Mouse (Mus musculus) activated CD4-positive, CD25-positive, alpha-beta regulatory T cell, adult 4 months (primary cell): ENCODE data around the gene Rtel1. TPM values are rescaled to one million over a fixed set of nuclear protein-coding genes. Genes with fewer than 3 reads are reported as not detected.
A peak's percentile ranks its signal among the peaks of the same experiment; 100 is the strongest.

Experiments
- ATAC-seq: one replicate; pipeline ENCODE4 v1.8.0; 2017
- polyA plus RNA-seq, 2 experiments: library from polyadenylated mRNA; unstranded; fragments of 100-300 nt; shearing (Covaris generic); gene quantifications; one replicate each; pipeline ENCODE4 v1.2.1; 2017

Rtel1 gene
- polyA plus RNA-seq, 2 experiments from 2014 or later = 22.9 to 25.4 TPM

- ATAC-seq = no peak
These were observed 6.6 kb downstream of the Rtel1 start for GRCm38 (mm10) chr2:181326098-181326497.

GRCm38 (mm10) chr2:181332542-181332941 lies 13.0 kb downstream of the Rtel1 start:
- ATAC-seq = no peak

GRCm38 (mm10) chr2:181334023-181334422 lies 14.5 kb downstream of the Rtel1 start:
- ATAC-seq = peak; percentile 91

- ATAC-seq = no peak
These were observed 20.9 kb downstream of the Rtel1 start for GRCm38 (mm10) chr2:181340426-181340825.

GRCm38 (mm10) chr2:181342766-181343165 lies 23.2 kb downstream of the Rtel1 start:
- ATAC-seq = no peak

GRCm38 (mm10) chr2:181356780-181357179 lies 37.2 kb downstream of the Rtel1 start:
- ATAC-seq = no peak

GRCm38 (mm10) chr2:181363946-181364345 lies 44.4 kb downstream of the Rtel1 start:
- ATAC-seq = no peak

GRCm38 (mm10) chr2:181364487-181364859 lies 44.9 kb downstream of the Rtel1 start:
- ATAC-seq = peak; percentile 3

GRCm38 (mm10) chr2:181364860-181365596 lies 45.5 kb downstream of the Rtel1 start, which contains the start of the genes Zgpat and Arfrp1:
TSS of gene Zgpat (plus strand) at chr2:181364928.
TSS of gene Arfrp1 (minus strand) at chr2:181365404.
- peak; percentile 85 for ATAC-seq

GRCm38 (mm10) chr2:181365655-181366075 lies 46.1 kb downstream of the Rtel1 start:
- ATAC-seq = peak; percentile 20

GRCm38 (mm10) chr2:181370001-181370400 lies 50.5 kb downstream of the Rtel1 start:
- no peak for ATAC-seq

GRCm38 (mm10) chr2:181375787-181376186 lies 56.2 kb downstream of the Rtel1 start:
- ATAC-seq = peak; percentile 44

GRCm38 (mm10) chr2:181377230-181377629 lies 57.7 kb downstream of the Rtel1 start:
- peak; percentile 54 for ATAC-seq

GRCm38 (mm10) chr2:181378701-181379100 lies 59.2 kb downstream of the Rtel1 start:
- ATAC-seq = no peak

GRCm38 (mm10) chr2:181379778-181380177 lies 60.2 kb downstream of the Rtel1 start, which contains the start of gene Lime1:
TSS of gene Lime1 (plus strand) at chr2:181380078.
- no peak for ATAC-seq

- ATAC-seq = no peak
These were observed 60.7 kb downstream of the Rtel1 start for GRCm38 (mm10) chr2:181380251-181380650.

GRCm38 (mm10) chr2:181381107-181381506 lies 61.6 kb downstream of the Rtel1 start:
- peak; percentile 83 for ATAC-seq

GRCm38 (mm10) chr2:181381631-181382306 lies 62.2 kb downstream of the Rtel1 start:
- peak; percentile 54 for ATAC-seq

- no peak for ATAC-seq
These were observed 64.9 kb downstream of the Rtel1 start for GRCm38 (mm10) chr2:181384463-181384862.

- no peak for ATAC-seq
These were observed 65.4 kb downstream of the Rtel1 start for GRCm38 (mm10) chr2:181384919-181385391.

- no peak for ATAC-seq
These were observed 66.3 kb downstream of the Rtel1 start for GRCm38 (mm10) chr2:181385885-181386284.

GRCm38 (mm10) chr2:181386663-181387210 lies 67.2 kb downstream of the Rtel1 start:
- ATAC-seq = no peak

- no peak for ATAC-seq
These were observed 70.8 kb downstream of the Rtel1 start for GRCm38 (mm10) chr2:181390136-181390870.
